Mouse (Mus musculus): ENCODE results near the gene Olfr1287.

- TF ChIP-seq POLR2A (IDR thresholded peaks at IDR 0.05; ENCODE audit: control insufficient read depth, low read depth, low read length) (no peak), CTCF (IDR thresholded peaks at IDR 0.05; ENCODE audit: control insufficient read depth, insufficient read depth, insufficient replicate concordance, low read depth, low read length) (no peak)
Measured at GRCm38 (mm10) chr2:111496880-111497279, 47.9 kb downstream of the Olfr1287 start, which contains the start of gene Olfr1291-ps1.

Data from testis, adult 2 months (tissue).